8 mouse cellular contexts compared by ENCODE assay signal in the genomic region with DNA sequence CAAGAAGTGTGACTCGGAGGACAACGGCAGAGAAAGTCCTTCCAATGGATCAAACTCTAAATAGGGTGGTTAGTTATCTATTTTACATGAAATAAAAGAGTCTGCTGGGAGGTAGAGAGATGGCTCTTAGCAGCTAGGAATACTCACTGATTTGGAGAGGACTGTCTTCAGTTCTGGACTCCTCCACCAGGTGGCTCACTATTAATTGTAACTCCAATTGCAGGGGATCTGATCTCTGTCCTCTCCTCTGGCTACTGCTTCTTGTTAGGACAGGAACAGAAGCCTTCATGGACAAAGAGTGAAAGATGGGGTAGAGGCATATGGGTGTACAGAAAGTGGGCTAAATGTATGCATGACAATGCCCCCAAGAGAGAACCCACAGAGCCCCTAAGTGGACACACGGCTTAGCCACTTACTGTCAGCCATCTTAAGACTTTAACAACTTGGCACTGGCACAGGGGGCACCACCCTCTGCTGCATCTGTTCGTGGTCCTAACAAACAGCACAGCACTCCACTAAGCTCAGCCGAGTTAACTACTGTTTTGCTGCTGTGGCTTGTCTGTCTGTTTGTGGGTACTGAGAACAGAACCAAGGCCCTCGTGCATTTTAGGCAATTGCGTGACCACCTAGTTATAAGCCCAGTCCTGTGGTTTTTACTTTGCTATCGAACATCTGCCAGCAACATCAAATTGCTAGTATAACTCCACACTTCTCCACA. TPM values are rescaled to one million over a fixed set of nuclear protein-coding genes. Genes with fewer than 3 reads are reported as not detected.
DNase-seq lines count a peak whose midpoint lies in the region; ATAC-seq lines count a peak whose summit lies in the region.

No protein-coding gene starts in this region.

- WGBS in embryonic facial prominence, embryonic 15.5 days: 70% methylated on average over 8 of the region's 8 CpGs

- H3K4me2 ChIP-seq in embryonic facial prominence, embryonic 15.5 days (replicated peaks): no peak overlapping the region

- H3K4me1 ChIP-seq in embryonic facial prominence, embryonic 15.5 days: no peaks in the 10 kb centered on the region

- H3K4me3 ChIP-seq in embryonic facial prominence, embryonic 15.5 days (replicated peaks): no peak overlapping the region

- peak; percentile 60; the same call in 1 of the 2 replicates for ATAC-seq in embryonic facial prominence, embryonic 15.5 days (ENCODE audit: insufficient number of reproducible peaks, low FRiP score, low TSS enrichment, low read depth)

- H3K27ac ChIP-seq in embryonic facial prominence, embryonic 15.5 days (replicated peaks): no peak overlapping the region

- H3K27me3 ChIP-seq in embryonic facial prominence, embryonic 15.5 days: no peaks in the 10 kb centered on the region

- H3K9me3 ChIP-seq in embryonic facial prominence, embryonic 15.5 days (replicated peaks): no peaks in the 10 kb centered on the region

- intact Hi-C loops in heart, postnatal 25 days (cut with DNase I): loop anchor here (10.0 kb wide), 1 partner anchor 258 kb away; no protein-coding TSS in a partner anchor

- DNase-seq in heart, adult 11 months: peak; percentile 69
- DNase-seq in heart, postnatal 25 days (ENCODE audit: low spot score): no peak
- DNase-seq in CD4-positive helper T cell, adult 2 months (ENCODE audit: low read depth, low spot score): peak; percentile 24
- DNase-seq in brain, adult 2 months (ENCODE audit: low read depth, low spot score): peak; percentile 51
- peak; percentile 75 for DNase-seq in kidney, postnatal 14 days
- peak; percentile 67 for DNase-seq in lung, postnatal 10 days
- peak; percentile 54 to 68 for DNase-seq in spleen, postnatal 36 days (ENCODE audit: low spot score in 2 of 2)

- no peak overlapping the region for H3K9ac ChIP-seq in embryonic facial prominence, embryonic 15.5 days

- no peaks in the 10 kb centered on the region for H3K36me3 ChIP-seq in embryonic facial prominence, embryonic 15.5 days

RNA-seq across cellular contexts. Expression of a gene that starts 3.6 kb away (rescaled TPM):
- under 1 TPM; 0.48 to 0.70 TPM for total RNA-seq in heart, postnatal 25 days (2021)
- 0.62 and 0.67 TPM in 2 replicates for polyA plus RNA-seq in embryonic facial prominence, embryonic 15.5 days (2015; fragmentation: Nextera tagmentation; extraction: Ambion mirVana)

RNA-seq across cellular contexts. Expression of a gene that starts 29.4 kb away (rescaled TPM):
- not detected for total RNA-seq in heart, postnatal 25 days (2021)
- polyA plus RNA-seq in embryonic facial prominence, embryonic 15.5 days (2015; fragmentation: Nextera tagmentation; extraction: Ambion mirVana): 0.08 TPM in 2 replicates
